Mouse (Mus musculus) midbrain, embryonic 16.5 days (tissue): ENCODE results near the gene Nhsl2. TPM values are rescaled to one million over a fixed set of nuclear protein-coding genes. Genes with fewer than 3 reads are reported as not detected.
A peak's percentile ranks its signal among the peaks of the same experiment; 100 is the strongest.
"Not testable (repeated sequence)": the region's sequence is repeated elsewhere in the genome, so short reads cannot be mapped to it uniquely, and the experiment has no call there.

Source experiments
- ATAC-seq: fragments of 200-750 bp; cut with Nextera tagmentation; 2 replicates; pipeline ENCODE4 v1.8.0; 2017; ENCODE audit warnings: moderate TSS enrichment
- H3K27ac ChIP-seq: fragments of 300-500 bp; sonication (generic); 2 replicates; pipeline ENCODE4 v1.5.1; 2014; ENCODE audit warnings: mild to moderate bottlenecking, low read length, mixed read lengths
- H3K27me3 ChIP-seq: fragments of 300-500 bp; sonication (generic); 2 replicates; pipeline ENCODE4 v1.6.1; 2014; ENCODE audit warnings: low read depth, low read length, mixed read lengths; ENCODE audit not compliant: control insufficient read depth, insufficient read depth
- H3K36me3 ChIP-seq: fragments of 300-500 bp; sonication (generic); 2 replicates; pipeline ENCODE4 v1.6.1; 2014; ENCODE audit warnings: mild to moderate bottlenecking, low read length, moderate library complexity, mixed read lengths; ENCODE audit not compliant: control insufficient read depth, insufficient read depth
- H3K4me1 ChIP-seq: fragments of 300-500 bp; sonication (generic); 2 replicates; pipeline ENCODE4 v1.6.1; 2014; ENCODE audit warnings: mild to moderate bottlenecking, low read length, mixed read lengths; ENCODE audit not compliant: control insufficient read depth, insufficient read depth
- H3K4me2 ChIP-seq: fragments of 300-500 bp; sonication (generic); 2 replicates; pipeline ENCODE4 v1.6.1; 2014; ENCODE audit warnings: mild to moderate bottlenecking, low read length, mixed read lengths
- H3K4me3 ChIP-seq: fragments of 300-500 bp; sonication (generic); 2 replicates; pipeline ENCODE4 v1.5.1; 2014; ENCODE audit warnings: low read depth, mild to moderate bottlenecking, low read length, moderate library complexity, mixed read lengths
- H3K9ac ChIP-seq: fragments of 300-500 bp; sonication (generic); 2 replicates; pipeline ENCODE4 v1.6.1; 2014; ENCODE audit warnings: low read depth, low read length, mixed read lengths
- H3K9me3 ChIP-seq: fragments of 300-500 bp; sonication (generic); replicated peaks from 2 replicates; pipeline ENCODE4 v1.6.1; 2014; ENCODE audit warnings: mild to moderate bottlenecking, low read length, mixed read lengths; ENCODE audit not compliant: control insufficient read depth, poor library complexity, severe bottlenecking
- WGBS: fragments of 180-500 bp; shearing (Covaris S2); extraction: QIAGEN DNeasy Blood & Tissue Kit; methylation state at CpG from one replicate; pipeline ENCODE4 v1.1.7; 2014; 5-methylcytosine and 5-hydroxymethylcytosine counted together
- polyA plus RNA-seq: library from polyadenylated mRNA; unstranded; fragments of >200 nt; fragmentation: Nextera tagmentation; extraction: Ambion mirVana; gene quantifications from 2 replicates; pipeline ENCODE4 v1.2.1, GENCODE M21; 2015

Nhsl2 gene
- polyA plus RNA-seq, result 6.0 and 8.3 TPM in 2 replicates

DNA sequence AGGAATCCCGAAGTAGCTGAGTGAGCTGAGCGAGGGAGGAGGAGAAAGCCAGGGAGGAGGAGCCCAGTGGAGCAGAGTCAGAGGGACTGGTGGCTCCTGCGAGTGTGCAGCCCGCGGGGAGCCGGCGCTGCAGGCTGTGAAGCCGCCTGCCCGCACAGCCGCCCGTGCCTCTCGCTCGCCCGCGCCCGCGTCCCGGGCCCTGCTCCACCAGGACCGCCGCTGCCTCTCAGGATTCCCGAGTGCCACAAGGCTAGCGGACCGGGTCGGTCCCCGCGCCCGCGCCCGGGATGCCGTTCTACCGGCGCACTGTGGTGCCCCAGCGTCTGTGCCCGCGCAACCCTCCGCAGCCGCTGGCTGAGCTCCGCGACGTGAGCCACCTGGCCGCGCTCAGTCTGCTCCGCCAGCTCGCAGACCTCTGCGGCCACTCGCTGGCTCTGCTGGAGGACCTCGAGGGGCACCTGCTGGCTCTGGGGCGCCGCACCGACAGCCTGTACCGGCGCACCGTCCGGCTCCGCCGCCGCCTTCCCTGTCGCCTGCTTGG is at the start of gene Nhsl2:
Gene Nhsl2 (plus strand): TSS at position 105 of the 541 bp plus-strand sequence.
- Histone ChIP-seq H3K4me1 (no peaks in the 10 kb centered on the region; the same call in 1 of the 2 replicates), H3K9me3 (no peaks in the 10 kb centered on the region), H3K4me3 (peak within 1 kb of the TSS; percentile 51), H3K36me3 (no peaks in the 10 kb centered on the region), H3K4me2 (peak within 1 kb of the TSS; percentile 61), H3K9ac (peak within 1 kb of the TSS; percentile 44), H3K27ac (no peak within 1 kb of the TSS), H3K27me3 (peaks cover 45% of the 10 kb centered on the region)
- 17% methylated on average over 31 of the region's 58 CpGs for WGBS
- ATAC-seq, result peak; percentile 81

DNA sequence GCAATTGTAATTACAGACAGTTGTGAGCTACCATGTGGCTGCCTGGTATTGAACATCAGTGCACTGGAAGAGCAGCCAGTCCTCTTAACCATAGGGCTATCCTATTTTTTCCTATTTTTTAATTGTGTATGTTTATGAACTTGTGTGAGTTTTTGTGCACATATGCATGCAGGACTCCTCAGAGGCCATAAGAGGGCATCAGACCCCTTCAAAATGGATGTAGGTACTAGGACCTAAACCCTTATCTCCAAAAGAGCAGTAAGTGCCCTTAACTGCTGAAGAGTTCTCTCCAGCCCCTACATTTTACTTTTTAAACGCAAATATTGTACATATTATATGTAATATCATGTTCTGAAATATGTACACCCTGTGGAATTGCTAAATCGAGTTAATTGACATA is 43.7 kb upstream of the Nhsl2 start:
- 37% methylated on average over 2 of the region's 2 CpGs for WGBS
- Histone ChIP-seq H3K4me1 (no peaks in the 10 kb centered on the region), H3K27me3 (peaks cover 3% of the 10 kb centered on the region; the same call in 1 of the 2 replicates), H3K9me3 (no peaks in the 10 kb centered on the region), H3K36me3 (no peaks in the 10 kb centered on the region), H3K4me3 (no peak overlapping the region), H3K4me2 (no peak overlapping the region), H3K9ac (no peak overlapping the region), H3K27ac (no peak overlapping the region)
- ATAC-seq, result no peak

DNA sequence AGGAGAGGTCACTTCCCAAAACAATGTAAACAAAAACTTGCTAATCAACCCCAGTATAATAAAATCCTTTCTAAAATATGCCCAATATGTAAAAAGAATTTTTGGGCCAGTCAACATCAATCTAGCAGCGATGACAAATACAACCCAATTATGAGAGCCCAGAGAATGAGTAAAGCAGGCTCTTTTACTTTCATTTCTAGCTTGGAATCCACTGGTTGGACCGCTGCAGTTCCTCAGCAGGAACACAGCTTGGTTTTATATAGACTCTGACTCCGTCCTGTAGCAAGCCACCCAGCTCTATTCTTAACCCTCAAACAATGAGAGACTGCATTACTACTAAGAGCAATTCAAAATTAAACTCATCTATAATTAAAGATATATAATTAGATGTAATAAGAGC is 37.4 kb upstream of the Nhsl2 start:
- Histone ChIP-seq H3K4me3 (no peak overlapping the region), H3K27me3 (peaks cover 2% of the 10 kb centered on the region; the same call in 1 of the 2 replicates), H3K36me3 (no peaks in the 10 kb centered on the region), H3K4me1 (no peaks in the 10 kb centered on the region), H3K9me3 (no peaks in the 10 kb centered on the region), H3K4me2 (no peak overlapping the region), H3K27ac (no peak overlapping the region), H3K9ac (no peak overlapping the region)
- WGBS, result 67% methylated on average over 3 of the region's 3 CpGs
- ATAC-seq, result no peak

DNA sequence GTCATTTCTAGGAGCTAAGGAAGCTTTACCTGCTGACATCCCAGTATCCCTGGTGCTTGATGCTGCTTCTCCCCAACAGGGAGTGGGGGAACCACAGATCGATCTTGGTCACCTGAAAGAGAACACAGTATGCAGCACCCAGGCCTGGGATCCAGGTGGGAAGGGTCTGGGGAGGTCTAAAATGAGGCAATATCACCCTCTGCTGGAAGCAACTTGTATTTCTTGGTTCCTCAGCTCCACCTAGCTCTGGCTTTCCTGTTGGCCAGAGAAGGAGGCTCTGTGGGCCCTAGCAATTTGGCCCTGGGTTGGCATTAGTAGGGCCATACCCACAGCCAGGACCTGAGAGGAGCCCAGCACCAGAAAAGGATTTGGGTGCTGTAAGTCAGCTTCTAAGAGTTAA is 30.0 kb upstream of the Nhsl2 start:
- WGBS, result 50% methylated on average over 1 of the region's 1 CpGs
- H3K27ac ChIP-seq, result no peak overlapping the region
- H3K4me1 ChIP-seq, result no peaks in the 10 kb centered on the region
- H3K4me3 ChIP-seq, result no peak overlapping the region
- no peaks in the 10 kb centered on the region for H3K36me3 ChIP-seq
- H3K9me3 ChIP-seq, result no peaks in the 10 kb centered on the region
- no peak overlapping the region for H3K4me2 ChIP-seq
- ATAC-seq, result no peak
- peaks cover 3% of the 10 kb centered on the region for H3K27me3 ChIP-seq
- H3K9ac ChIP-seq, result no peak overlapping the region

DNA sequence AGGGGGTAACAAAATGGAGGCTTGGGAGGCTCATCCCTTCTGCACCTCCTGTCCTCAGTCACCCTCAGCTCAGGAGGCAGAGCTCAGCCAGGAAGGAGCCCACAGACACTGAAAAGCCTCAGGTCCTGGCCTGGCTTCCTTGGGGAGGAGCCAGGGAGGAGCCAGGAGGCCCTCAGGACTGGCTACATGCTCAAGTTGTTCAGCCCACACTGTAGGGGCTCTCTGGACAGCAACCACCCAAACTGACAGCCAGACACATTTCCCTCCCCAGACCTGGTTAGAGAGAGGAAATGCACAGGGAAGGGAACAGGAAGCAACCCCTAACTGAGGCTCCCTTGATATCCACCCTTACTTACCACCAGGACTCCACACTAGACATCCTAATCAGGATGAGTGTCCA is 29.2 kb upstream of the Nhsl2 start:
- H3K9me3 ChIP-seq, H3K4me2 ChIP-seq, H3K36me3 ChIP-seq, H3K4me3 ChIP-seq, H3K4me1 ChIP-seq, ATAC-seq, H3K27ac ChIP-seq, H3K9ac ChIP-seq, H3K27me3 ChIP-seq: not testable (repeated sequence)

DNA sequence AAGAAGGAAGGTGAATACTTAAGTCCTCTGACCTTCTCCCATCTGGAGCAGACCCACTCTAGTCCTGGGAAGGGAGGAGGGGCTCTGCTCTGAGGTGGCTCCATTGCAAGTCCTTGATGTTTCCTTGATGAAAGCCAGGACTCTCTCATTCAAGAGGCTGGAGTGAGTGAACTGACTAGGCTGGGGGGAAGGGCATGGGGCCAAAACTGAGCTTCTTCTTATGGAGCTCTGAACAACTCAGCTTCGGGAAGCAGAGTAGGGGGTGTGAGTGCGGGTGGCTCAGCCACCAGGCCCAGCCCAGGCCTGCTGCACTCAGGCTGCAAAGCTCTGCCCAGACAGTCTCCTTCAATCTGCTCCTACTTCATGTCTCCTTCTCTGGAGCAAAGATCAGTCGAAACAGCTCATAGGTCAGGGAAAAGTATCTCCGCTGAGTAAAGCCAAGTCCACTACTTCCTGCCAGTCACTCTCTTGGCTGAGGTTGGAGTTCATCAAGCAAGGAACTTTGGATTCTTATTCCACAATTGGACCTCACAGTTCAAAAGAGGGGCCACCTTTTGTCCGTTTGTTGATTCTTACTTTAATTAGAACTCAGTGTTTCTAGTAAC is 1.9 kb upstream of the Nhsl2 start:
- ATAC-seq, result no peak

DNA sequence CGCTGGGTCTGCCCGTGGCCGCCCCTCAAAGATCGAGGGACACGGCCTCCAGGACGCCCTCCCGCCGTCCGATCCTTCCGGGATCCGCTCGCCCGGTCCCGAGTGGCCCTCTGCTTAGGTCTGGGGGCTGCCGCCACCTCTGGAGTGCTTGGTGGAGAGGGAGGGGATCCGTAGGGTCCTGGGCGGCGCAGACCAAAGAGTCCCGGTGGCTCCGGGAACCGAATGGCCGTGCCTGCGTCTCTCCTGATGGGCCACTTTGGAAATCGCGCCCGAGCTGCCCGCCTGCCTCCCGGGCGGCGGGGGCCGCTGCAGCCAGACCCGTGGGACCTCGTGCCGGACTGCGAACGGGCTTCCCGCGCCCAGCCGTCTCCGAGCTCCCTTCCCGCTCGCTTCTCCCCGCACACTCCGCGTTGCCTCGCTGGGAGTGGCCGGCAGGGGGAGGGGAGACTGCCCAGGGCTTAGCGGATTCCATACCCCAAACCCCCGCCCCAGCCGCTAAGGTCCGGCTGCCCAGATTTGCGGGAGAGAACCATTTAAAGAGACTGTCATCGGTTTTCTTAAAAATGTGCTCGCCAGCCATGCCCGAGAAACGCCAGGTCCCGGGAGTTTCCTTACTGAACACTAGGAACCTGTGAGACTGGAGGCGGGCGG is 841 bp downstream of the Nhsl2 start:
- Histone ChIP-seq H3K4me3 (peak overlapping the region; percentile 51), H3K9ac (peak overlapping the region; percentile 44), H3K9me3 (no peaks in the 10 kb centered on the region), H3K36me3 (no peaks in the 10 kb centered on the region), H3K4me2 (peak overlapping the region; percentile 61), H3K4me1 (no peaks in the 10 kb centered on the region; the same call in 1 of the 2 replicates), H3K27me3 (peaks cover 43% of the 10 kb centered on the region), H3K27ac (no peak overlapping the region)
- peak; percentile 58; the same call in 1 of the 2 replicates for ATAC-seq
- 24% methylated on average over 36 of the region's 59 CpGs for WGBS

More for the DNA sequence above, 1.9 kb upstream of the Nhsl2 start:
- Histone ChIP-seq H3K9ac (no peak overlapping the region), H3K4me3 (no peak overlapping the region), H3K9me3 (no peaks in the 10 kb centered on the region), H3K36me3 (no peaks in the 10 kb centered on the region), H3K4me1 (no peaks in the 10 kb centered on the region; the same call in 1 of the 2 replicates), H3K27me3 (peaks cover 45% of the 10 kb centered on the region), H3K27ac (no peak overlapping the region), H3K4me2 (no peak overlapping the region)
- 52% methylated on average over 5 of the region's 5 CpGs for WGBS

DNA sequence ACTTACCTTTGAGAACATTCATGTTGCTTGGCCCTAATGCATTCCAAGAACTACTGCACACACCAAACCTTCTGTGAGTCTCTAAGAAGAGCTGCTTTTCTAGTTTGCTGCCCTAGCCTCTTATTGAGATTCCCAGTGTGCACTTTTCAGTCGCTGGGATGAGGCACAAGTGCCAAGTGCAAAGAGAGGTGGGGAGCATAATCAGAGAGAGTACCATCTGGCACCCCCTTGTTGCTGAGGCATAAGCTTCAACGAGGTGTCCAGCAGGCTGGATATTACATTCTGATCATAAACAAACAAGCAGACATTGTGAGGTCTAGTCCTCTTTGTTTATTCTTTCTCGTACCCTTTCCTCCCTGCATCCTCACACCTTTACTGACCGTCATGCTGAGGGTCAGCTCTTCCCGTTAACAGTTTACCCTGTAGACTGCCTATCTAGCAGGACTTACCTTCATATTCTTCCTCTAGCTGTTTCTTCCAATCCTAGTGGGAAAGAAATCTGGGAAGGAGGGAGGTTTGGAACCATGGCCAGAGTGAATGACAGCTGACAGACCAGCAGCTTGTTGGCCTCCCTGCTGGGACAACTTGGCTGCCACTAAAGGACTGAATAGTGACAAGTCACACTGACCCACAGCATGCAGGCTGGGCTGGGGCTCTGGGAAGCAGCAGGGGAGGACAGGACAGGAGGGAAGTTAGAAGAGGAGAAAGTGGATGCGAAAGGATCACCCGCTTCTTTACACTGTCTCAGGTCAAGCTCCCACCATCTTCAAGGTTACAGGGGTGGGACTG is 2.6 kb downstream of the Nhsl2 start:
- Histone ChIP-seq H3K4me3 (no peak overlapping the region), H3K4me1 (no peaks in the 10 kb centered on the region; the same call in 1 of the 2 replicates), H3K27me3 (peaks cover 42% of the 10 kb centered on the region), H3K36me3 (no peaks in the 10 kb centered on the region), H3K9ac (no peak overlapping the region), H3K9me3 (no peaks in the 10 kb centered on the region), H3K27ac (no peak overlapping the region), H3K4me2 (no peak overlapping the region)
- ATAC-seq, result no peak
- 50% methylated on average over 7 of the region's 7 CpGs for WGBS
